Mouse (Mus musculus): ENCODE results near the gene Gtf3c1.
"Not testable (repeated sequence)": the region's sequence is repeated elsewhere in the genome, so short reads cannot be mapped to it uniquely, and the experiment has no call there.

Gtf3c1 gene

DNA sequence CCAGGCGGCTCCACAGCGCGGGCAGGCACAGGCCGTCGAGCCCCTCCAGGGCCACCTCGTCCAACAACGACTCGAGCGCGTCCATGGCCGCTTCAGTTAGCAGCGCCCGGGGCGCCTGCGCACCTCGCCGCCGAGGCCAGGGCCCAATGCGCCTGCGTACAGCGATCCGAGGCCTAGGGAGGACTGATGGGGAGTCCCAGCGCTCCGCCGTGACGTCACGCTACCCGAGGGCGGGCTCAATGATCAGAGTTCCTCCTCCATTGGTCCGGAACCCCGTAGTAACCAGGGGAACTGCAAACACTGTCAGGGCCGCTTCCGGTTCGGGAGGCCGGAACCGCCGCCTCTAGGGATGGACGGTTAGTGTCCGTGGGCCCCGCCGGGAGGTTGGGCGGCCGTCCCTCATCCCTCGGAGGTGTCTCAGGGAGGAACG, at the start of gene Gtf3c1, which contains the start of gene D430042O09Rik:
Gtf3c1 (minus strand) TSS at position 188 of the 430 bp plus-strand sequence.
D430042O09Rik (plus strand) TSS at position 296 of the 430 bp plus-strand sequence.
- peak; percentile 100 for DNase-seq (ENCODE audit: low spot score in 2 of 2)

DNA sequence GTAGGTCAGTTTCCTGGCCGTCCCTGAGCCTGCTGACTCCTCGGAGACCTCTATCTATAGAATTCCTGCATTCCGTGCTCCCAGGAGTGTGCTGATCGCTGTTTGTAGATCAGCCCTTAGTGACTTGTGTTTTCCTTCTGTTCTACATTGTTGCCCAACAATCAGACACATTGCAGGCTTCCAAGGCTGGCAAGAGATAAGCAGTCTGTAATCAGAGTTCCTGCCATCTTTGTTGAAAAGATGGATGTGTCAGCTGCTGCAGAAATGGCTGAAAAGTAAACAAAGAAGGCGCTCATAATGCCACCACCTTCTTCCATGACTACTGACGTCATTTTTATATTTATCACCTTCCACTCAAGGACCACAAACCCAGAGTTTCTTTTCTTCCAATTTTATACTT, 49.2 kb upstream of the Gtf3c1 start:
- DNase-seq (ENCODE audit: low spot score in 2 of 2) = no peak

DNA sequence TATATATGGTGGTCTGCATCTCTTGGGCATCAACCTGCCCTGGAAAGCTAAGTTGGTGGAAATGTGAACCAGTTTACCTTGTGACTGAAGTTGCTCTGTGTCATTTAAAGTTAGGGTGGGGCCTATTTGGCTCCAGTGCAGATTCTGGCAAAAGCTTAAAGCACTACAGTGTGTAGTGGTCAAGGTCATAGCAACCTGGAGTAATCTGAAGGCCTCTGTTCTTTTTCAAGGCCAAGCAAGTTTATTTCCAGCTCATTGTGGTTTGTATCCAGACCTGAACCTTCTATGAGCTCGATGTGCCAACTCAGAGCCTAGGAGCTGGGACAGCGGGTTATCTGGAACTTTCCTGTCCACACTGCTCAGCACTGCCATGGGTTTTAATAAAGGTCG, 45.7 kb upstream of the Gtf3c1 start:
- DNase-seq (ENCODE audit: low spot score in 2 of 2) = no peak

DNA sequence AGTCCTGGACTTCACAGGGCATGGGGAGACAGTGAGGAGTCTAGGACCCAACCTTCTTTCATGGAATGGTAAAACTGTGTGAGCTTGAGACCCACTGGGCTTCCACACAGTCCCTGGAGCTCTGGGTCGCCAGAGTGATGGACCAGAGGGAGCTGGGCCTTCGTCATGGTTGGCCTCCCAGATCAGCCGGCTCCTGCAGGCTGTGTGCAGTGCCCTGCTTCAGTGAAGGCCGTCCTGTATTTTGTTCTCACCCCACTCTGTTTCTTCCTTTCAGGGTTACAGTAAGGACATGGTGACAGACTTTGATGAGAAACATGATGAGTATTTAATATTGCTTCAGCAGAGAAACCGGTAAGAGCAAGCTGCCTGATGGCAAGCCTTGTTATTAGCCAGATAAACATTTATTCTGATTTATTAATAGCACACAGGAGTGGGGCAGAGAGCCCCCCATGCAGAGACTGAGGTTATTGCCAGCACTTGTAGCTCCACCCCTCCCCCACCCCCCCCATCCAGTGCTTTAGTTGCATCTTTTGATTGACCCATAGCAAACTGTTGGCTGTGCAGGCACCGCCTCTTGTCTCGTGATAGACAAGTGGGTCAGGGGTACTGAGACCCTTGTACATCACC, 45.2 kb upstream of the Gtf3c1 start:
- no peak for DNase-seq (ENCODE audit: low spot score in 2 of 2)

DNA sequence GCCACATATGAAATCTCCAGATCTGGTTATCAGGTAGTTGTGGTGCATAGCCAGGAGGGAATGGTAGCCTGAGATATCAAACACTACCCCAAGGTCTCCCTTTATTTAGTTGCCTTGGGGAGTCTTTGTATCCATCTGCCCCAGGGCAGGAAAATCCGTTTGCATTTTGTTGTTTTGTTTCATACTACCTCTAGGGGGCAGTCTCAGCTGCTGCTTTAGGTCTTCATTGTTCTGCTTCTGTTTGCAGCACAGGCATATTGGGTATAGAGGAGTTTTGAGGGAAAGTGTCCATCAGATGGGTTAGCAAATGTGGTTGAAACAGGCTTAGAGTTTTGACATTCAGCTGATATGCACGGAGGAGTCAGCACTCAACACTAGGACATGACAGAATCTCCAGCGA, 40.6 kb upstream of the Gtf3c1 start:
- no peak for DNase-seq (ENCODE audit: low spot score in 2 of 2)

DNA sequence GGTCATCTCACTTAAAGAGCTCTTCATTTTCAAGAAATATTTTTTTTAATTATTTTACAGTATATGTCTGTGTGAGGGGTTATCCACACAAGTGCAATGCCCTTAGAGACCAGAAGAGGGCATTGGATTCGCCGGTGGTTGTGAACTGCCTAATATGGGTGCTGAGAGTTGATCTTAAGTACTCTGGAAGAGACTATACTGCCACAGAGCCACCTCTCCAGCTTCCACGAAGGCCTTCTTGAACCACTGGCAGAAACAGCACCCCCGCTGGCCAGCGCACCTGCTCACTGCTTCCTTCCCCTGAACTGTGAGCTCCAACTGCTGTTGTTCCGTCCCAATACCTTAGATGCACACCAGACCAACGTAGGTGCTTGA, 39.7 kb upstream of the Gtf3c1 start:
- DNase-seq (ENCODE audit: low spot score in 2 of 2) = no peak

DNA sequence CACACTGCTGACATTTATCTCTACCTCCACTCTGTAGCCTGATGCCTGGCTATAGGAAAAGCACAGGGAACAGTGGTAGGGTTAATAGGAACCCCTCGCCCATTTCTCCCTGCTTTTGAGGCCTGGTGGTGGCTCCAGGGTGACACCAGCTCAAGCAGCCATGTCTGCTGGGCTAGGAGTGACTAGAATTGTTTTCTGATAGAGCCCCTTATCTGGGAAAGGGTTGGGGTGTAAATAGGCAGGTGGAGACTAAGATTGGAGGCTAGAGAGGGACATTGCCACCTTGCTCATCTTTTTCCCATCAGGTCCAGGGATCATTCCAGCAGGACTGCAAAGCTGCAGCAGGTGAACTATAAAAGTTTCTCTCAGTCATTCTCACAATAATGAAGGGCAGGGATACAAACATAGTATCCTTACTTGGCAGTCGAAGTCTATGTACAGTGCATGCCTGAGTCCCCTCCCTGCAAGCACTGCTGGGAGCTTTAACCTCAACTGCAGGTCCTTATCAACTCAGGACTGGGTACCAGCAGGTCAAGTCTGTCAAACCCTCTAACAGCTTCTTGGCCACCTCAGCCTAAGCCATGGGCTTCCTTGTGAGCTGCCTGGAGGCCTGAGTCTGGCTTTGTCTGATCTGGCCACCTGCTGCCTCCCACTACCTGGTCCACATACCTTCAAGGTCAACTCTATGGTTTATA, 39.2 kb upstream of the Gtf3c1 start:
- DNase-seq (ENCODE audit: low spot score in 2 of 2) = peak in 1 of 2 experiments; percentile 38

DNA sequence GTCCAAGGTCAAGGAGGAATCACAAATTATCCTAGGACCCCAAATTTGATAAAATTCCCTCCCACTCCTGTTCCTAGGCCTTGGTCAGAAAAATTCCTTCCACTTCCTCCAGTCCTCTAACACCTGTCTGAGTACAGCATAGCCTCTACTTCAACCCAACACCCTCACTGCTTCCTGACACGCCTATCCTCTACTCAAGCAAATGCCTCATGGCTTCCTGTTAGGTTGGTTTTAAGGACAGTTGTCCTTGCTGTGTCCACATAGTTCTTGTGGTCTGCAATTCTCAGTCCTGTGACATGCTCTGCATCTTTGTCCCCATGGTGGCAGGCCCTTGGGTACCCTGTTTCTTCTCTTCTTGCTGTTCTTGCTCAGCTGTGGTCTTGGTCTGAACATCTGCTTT, 37.2 kb upstream of the Gtf3c1 start:
- no peak for DNase-seq (ENCODE audit: low spot score in 2 of 2)

DNA sequence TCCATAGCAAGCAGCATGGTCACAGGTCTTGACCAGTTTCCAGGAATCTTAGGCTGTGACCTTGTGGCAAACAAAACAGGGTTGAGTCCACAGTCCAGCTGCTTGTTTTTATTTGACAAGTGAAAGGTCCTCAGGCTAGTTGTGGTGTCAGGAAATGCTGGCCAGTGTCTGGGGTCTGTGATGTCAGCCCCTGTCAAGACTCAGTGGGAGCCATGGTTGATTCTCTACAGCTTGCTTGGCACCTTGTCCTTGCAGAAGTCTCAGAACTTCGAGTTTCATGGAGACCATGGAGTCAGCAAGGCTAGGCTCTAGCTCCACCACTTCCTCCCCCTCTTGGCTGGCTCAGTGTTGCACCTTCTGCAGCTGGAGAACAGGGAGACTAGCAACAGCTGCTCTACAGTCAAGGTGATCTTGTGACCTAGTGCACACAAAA, 33.7 kb upstream of the Gtf3c1 start:
- peak in 1 of 2 experiments; percentile 45 for DNase-seq (ENCODE audit: low spot score in 2 of 2)

DNA sequence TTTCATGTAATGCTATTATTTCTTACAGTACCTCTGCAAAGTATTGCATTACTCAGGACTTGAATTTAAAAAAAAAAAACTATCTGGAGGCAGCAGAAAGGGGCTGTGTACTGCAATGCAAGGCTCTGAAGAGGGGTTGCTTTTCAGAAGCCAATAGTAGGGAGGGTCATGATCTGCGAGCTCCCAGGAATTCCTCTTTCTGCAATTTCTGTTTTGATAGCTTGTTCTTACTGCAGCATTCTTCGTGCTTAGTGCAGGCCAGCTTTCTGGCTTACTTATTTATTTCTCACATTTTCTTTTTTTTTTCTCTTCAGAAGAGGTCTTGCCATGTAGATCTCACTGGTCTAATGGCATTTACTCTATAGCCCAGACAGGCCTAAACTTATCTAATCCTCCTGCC, 32.9 kb upstream of the Gtf3c1 start:
- DNase-seq (ENCODE audit: low spot score in 2 of 2) = no peak

DNA sequence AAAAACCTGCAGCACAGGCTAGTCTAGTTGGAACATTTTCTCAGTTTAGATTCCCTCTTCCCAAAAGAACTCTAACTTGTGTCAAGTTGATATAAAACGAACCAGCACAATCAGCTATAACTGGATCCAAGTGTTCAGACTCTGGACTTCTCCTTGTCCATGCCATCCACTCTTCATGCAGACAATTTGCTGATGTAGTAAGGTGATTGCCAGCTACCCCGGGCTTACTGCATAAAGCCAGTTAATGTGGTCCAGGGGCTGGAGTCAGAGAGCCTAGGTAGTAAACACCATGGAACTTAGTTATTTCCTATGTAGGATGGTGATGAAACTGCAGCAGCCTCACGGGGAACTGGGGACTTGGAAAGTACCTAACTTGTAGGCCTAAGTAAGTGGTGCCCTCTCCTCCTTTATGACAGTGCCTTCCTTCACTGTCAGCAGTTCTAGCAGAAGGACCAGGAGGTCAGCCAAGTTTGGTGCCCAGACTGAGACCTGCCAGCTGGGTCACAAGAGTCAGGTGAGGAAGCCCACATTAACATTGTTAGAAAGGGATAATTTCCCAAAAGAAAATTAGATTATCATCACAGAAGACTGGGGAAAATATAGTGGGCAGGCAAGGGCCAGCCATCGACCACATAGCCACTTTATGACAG, 28.9 kb upstream of the Gtf3c1 start:
- no peak for DNase-seq (ENCODE audit: low spot score in 2 of 2)

DNA sequence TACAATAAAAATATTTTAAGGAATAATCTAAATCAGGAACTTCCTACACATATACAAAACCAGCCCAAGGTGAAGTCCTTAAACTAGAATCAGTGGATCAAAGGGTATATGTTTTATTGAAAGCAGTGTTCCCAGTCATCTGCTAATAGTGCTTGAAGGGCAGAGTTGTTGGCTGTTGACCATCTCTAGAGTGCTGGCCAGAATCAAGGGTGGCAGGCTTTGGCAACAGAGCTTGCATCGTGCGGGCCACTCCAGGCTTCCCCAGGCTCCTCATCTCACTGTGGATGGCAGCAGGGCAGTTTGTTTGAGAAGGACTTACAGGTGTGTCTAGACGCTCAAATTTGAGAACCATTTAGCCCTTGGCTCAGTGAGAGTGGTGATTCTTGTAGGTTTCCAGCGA, 26.2 kb upstream of the Gtf3c1 start:
- DNase-seq (ENCODE audit: low spot score in 2 of 2) = no peak

DNA sequence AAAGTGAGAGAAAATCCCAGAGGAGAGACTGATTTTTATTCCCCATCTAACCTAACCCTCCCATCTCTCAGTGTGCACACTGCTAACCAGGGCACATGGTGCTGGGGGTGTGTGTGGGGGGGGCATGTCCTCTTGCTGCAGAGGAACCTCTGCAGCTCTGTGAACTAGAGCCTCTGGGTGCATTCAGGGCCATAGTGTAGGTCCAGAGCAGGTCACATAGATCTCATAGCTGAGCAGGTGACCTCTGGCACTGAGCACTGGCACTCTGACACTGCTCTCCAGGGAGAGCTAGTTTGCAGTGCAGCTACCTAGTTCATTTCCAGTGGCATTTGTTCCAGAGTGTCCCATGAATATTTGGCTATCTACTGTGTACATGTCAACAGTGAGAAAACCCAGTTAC, 24.1 kb upstream of the Gtf3c1 start:
- DNase-seq (ENCODE audit: low spot score in 2 of 2) = no peak

DNA sequence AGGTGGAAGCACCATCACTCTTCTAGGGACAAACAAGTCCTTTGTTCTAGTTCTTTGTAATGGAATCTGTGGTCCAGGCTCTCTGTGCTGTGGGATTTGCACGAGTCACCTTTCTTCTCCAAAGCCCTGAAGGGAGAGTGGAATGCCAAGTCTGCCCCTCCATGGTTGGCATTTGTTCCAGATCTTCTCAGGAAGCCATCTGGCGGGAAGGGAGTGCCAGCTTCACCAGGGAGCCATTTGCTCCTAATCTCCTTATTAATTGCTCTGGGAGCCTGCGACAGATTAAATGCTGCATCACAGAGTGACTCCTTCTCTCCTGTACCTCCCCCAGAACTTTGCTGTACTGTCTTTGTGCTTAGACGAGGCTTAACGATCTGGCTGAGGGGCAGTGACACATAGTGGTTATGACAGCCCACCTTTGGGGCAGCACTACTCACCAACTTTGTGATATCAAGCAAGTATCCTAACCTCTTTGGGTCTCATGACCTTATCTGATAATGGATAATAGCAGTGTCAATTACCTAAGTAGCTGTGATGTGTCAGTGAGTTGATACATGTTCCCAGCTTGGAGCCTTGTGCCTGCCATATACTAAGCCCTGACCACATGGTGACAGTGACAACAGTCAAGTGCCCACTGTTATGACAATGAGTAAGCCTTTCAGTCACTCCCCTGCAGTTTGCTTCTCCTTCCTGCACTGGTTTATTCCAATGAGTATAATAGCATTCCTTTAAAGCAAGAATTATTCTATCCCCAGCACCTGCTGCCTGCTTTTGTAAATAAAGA, 15.8 kb upstream of the Gtf3c1 start:
- no peak for DNase-seq (ENCODE audit: low spot score in 2 of 2)

DNA sequence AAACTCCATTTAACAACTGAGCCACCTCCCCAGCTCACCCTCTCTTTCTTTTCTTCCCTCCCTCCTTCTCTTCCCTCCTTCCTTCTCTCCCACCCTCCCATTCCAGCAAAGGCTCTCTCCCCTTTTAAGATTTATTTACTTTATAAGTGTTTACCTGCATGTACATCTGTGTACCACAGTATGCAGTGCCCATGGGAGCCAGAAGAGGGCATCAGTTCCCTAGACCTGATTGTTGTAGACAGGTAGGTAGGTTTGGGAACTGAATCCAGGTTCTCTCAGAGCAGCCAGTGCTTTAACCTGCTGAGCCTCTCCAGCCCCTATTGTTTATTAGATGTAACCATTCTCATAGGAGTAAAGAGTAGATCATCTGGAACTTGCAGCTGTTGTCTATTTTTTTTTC, 14.5 kb upstream of the Gtf3c1 start:
- DNase-seq (ENCODE audit: low spot score in 2 of 2) = no peak

DNA sequence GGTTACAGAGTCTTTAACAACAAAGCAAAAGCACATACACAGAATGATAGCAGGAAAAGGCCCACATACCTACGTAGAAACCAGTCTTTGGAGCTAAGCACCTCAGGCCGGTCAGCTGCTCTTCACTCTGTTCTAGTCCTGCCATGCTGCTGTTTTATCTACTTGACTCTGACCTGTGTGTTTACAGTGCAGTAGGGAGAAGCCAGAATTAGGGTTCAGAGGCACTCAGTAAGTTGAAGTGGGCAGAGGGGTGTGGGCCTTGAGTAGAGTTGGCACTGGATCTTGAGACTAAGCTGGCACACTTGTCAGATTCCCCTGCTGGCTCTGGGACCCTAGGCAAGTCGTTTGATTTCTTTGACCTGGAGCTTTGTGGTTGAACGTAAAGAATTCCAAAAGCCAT, 13.5 kb upstream of the Gtf3c1 start:
- DNase-seq (ENCODE audit: low spot score in 2 of 2) = no peak

DNA sequence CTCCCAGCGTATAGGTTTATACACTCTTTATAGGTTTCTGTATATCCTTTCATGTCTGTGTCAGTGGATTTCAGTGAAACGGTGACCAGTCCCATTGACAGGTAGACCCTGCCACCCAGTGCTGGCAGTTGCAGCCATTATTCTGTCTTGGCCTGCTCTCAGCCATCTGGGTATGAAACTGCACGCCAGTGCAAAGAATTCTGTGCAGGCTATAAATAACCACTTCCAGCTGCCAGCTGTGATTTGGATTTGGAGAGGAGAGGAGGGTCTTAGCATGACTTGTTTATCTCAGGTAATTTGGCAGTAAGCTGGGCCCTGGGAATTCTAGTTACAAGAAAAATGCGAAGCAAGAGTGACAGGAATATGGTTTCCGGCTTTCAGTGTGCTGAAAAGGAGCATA, 12.8 kb upstream of the Gtf3c1 start:
- DNase-seq (ENCODE audit: low spot score in 2 of 2) = no peak

DNA sequence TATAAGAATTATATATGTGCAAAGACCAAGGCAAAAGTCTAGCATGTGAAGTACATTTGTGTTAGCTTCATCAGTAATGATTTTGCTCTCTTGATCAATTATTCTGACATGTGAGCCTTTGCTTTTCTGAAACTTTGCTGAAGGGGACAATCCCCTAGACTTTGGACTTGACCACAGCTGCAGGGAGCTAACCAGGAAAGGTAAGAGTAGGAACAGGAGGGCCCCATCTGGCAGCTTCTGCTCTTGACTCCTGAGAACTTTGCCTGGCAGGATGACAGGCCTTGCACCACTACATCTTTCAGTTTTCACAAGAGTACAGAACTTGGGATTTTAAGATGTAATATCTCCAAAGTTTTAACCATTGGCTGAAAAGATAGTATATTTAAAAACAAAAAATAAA, 10.0 kb upstream of the Gtf3c1 start:
- no peak for DNase-seq (ENCODE audit: low spot score in 2 of 2)

DNA sequence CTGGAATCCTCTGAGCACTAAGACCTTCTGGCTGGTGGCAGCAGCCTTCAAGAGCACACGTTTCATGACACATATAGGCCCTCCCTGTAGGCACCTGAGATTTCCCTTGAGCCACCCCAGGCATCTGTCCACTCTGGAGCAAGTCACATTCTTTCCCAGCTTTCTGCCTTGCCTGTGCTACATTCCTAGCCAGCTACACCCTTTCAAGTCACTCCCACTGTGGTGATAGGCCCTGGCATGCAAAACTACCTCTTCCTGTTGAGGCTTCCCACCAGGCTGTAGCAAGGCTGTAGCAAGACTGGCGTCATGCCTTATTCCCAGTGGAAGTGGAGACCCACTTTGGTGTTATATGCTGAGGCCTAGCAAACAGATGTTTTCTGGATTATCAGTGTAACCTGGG, 9.1 kb upstream of the Gtf3c1 start:
- DNase-seq (ENCODE audit: low spot score in 2 of 2) = no peak

DNA sequence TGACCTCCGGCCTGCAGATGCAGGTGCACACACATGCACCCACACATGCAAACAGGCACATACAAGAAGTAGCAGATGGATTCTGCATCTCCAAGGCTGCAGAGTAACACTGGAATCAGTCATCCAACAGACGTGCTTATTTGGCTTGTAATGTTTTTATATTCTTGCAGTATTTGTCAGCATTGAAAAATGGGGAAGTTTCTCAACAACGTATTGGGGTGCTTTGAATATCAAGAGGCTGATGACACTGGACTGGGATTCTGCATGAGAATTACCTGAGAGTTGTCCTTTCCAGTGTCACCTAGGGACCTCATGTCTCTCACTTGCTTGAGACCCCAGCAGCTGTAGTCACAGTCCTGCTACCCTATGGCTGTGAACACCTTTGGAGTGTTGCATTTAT, 7.2 kb upstream of the Gtf3c1 start:
- DNase-seq (ENCODE audit: low spot score in 2 of 2) = no peak

DNA sequence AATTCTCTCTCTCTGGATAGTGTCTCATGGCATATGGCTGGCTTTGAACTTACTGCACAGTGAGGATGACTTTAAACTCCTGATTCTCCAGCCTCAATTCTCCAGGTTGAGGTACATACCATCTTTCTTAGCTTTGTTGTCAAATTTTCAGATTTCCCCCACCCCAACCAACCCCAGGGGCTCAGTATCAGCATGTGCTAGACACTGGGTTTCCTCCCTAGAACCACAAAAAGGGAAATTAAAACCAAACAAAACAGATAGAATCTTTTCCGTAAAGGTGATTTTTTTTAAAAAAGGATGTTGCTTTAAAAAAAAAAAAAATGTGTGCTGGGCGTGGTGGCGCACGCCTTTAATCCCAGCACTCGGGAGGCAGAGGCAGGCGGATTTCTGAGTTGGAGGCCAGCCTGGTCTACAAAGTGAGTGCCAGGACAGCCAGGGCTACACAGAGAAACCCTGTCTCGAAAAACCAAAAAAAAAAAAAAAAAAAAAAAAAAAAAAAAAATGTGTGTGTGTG, 6.0 kb upstream of the Gtf3c1 start:
- not testable (repeated sequence) for DNase-seq (ENCODE audit: low spot score in 2 of 2)

DNA sequence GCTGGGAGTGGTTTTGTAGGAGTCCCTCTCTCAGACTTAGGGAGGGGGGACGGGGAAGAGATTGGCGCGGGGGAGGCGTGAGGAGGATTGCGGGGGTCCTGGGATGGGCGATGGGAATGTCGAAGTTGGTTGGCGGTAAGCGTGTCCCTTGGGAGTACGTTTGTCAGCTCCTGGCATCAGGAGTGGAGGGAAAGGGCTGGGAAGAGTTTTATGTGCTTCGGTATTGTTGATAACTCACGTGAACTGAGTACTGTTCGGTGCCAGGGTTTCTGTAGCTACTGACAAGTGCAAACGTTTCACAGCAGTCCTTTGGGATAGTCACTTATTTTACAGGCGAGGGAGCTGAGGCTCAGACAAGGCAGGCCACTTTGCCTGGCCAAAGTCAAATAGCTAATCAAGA, 520 bp upstream of the Gtf3c1 start:
- no peak for DNase-seq (ENCODE audit: low spot score in 2 of 2)

Data from spleen, postnatal 4 days (tissue).